Mouse (Mus musculus) thymus, postnatal 14 days (tissue): ENCODE data around the gene Crybb1.

Experiments used
- DNase-seq: peaks from one replicate; pipeline ENCODE4 v3.0.0; 2021

The Crybb1 gene

DNA sequence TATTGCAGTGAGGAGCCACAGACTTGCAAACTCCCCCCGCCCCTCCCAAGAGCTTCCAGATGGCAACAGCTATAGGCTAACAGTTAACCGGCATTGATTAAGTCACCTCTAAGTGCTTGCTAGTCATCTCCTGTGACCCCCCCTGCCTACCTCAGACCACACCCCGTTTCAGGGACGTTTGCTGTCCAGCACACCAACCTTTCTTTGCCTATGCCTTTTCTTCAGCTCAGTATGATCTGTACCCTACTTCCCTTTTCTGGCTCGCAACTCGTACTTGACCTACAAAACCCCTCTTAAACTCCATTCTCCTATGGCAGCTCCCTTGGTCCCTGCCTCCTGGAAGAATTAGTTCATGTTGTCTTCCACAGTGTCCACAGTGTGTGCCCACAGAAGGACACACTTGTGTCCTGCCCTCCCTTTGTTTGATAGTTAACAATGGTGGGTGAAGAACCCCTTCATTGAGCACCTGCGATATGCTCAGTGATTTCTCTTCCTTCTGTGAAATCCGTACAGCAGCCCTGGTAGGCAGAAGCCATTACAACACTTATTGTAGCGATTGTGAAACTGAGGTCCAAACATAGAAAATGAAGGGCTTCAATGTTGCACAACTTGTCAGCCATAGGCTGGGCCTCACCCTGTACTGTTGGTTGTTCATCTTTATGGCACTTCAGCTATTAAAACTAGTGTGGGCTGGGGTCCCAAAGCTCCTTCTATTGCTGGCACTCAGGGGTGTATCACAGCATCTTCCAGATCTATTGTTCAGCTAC is 10.6 kb downstream of the Crybb1 start:
- DNase-seq: no peak

DNA sequence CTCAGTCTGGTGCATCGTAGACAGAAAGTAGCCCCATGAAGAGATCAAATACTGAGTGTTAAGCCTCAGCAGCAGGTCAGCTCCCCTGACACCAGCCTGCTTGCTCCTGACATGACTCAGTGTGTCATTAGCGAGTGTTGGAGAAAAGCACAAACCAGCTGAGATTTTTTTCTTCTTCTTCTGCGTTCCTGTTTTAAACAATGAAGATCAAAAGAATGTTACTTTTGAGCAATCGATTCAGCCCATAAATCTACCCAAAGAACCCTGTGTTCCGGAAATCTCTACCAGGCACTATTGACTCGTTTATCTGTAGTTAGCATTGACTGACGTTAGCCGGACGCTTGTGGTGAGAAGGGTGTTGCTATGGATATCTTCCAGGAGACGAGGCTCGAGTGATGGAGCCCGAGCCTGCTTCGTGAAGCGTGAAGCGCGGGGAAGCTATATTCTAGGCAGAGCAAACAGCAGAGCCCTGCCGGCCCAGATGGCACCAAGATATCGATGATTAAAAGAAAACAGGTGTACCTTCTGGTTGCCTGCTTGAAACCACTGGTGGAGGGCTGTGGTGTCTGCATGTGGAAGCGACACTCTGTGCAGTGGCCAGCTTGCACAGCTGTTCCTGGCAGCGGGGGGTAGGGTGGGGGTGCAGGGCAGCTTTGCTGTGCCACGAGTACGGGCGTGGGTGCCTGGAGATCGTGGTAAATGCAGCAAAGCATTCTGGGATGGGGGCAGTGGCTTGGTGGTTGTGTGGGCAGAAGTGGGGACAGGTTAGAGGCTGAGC is 15.3 kb downstream of the Crybb1 start:
- peak; percentile 69 for DNase-seq

DNA sequence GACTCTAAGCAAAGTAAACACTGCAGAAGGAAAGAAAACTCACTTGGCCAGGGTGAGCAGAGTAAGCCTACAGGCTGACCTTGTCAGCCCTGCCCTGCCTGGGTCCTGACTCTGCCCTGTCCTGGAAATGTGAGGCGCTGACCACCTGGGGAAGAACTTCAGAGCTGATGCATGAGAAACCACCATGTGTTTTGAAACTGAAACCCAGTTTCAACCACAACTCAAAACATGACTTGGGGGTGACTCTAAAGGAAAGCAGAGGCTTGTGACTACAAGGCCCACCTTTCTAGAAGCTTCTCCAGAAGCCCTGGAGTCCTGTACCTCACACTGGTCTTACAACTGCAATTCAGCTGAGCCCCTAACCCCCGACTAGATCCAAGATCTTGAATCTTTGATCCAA is 17.3 kb downstream of the Crybb1 start:
- no peak for DNase-seq

DNA sequence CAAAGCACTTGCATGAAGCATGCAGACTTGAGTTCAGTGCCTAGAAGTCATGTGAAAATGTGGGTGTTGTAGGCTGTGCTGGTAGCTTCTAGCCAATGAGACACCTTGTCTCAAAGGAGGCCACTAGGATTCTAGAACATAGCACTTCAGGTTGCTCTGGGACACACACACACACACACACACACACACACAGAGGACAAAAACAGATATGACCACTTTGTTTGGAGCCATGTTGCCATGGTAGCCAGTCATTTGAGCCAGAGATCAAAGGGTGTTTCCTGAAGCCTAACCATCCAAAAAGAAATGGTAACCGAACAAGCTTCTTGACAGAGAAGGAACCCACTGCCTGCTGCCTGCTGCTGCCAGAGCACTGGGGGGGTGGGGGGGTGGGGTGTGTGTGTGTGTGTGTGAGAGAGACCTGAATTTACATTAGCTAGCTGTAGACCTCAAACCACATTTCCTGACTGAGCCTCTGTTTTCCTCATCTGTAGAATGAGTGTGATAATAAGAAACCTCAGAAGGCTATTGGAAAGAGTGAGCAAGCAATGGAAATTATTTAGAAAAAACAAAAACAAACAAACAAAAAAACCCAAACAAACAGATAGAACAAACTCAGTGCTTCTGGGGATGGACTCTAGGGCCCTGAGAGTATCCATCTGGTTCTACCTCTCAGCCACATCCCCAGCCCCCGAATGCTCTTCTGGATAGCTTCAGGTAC is 18.3 kb downstream of the Crybb1 start:
- DNase-seq: no peak

DNA sequence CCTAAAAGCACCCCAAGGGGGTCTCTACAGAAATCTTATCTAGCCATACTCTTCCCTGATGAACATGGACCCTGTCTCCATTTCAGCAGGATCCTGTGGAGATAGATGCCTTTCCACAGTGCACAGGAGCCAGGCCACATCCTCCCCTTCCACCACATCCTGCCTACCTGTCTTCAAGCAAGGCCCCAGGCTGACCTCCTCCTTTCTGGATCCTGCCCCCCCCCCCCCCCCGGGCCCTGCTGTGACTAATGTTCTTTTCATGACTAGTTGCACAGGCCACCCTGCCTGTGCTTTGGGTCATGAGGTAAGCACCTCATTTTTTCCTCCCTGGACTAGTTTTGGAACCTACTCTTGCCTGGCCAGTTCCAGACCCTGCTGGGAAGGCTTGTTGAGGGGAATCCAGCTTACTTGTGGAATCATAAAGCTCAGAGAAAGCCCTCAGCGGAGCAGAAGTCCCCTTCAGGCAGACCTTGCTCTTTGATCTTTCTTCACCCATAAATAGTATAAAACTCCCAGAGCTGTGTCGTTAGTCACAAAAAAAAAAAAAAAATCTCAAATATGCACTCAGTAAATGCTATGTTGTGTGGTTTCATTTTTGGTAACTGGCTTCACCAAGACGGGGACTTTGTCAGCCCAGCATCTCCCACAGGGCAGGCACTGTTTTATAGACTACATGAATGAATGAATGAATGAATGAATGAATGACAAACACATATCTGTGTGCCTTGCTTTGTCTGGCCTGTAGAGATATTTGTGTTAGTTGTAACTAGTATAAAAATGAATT is 19.6 kb downstream of the Crybb1 start:
- DNase-seq: no peak

DNA sequence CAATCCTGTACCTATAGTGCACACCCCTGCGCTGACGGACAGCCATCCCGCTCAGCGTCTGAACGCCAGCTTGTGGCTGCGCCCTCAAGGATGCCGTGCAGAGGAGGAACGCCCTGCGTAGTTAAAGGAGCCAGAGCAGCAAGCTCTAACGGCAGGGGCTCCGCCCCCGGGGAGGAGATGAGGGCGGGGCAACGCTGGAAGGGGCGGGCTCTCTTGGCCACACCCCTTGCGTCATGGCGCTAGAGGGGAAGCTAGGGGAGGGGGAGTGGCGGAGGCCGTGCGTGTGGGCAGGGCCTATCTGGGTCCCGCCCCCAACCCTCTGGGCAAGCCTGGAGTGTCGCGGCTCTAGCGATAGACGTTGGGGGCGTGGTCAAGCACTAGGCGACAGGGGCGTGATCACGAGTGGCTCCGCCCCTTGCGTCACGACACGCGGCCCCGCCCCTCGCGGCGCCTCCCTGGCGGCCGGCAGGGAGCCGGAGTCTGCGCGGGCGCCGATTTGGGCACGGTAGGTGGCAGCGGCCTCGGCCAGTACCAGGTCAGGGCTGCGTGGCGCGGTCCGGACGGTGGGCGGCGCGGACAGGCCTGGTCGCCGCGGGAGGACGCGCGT is 20.8 kb downstream of the Crybb1 start, which contains the start of gene Tpst2:
Tpst2 (plus strand) TSS at position 425 of the 607 bp plus-strand sequence.
- peak; percentile 100 for DNase-seq

DNA sequence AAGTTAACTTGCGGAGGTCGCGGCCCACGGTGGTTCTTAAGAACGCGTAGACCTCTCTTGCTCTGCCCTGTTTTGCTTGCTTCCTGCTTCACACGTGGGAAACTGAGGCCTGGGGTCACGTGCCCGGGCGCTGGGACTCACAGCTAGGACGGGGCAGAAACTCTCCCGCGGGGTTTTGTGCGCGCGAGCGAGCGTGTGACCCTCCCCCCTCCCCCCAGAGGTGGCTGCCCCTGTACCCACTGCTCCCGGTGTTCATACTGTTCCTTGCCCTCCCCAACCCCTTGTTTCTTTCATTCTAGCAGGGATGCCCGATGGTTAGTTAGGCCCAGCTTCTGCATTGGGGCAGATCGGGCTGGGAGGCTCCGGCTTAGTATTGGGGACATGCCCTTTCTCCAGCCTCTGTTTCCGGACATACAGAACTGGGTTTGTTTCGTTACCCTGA is 21.3 kb downstream of the Crybb1 start:
- no peak for DNase-seq

DNA sequence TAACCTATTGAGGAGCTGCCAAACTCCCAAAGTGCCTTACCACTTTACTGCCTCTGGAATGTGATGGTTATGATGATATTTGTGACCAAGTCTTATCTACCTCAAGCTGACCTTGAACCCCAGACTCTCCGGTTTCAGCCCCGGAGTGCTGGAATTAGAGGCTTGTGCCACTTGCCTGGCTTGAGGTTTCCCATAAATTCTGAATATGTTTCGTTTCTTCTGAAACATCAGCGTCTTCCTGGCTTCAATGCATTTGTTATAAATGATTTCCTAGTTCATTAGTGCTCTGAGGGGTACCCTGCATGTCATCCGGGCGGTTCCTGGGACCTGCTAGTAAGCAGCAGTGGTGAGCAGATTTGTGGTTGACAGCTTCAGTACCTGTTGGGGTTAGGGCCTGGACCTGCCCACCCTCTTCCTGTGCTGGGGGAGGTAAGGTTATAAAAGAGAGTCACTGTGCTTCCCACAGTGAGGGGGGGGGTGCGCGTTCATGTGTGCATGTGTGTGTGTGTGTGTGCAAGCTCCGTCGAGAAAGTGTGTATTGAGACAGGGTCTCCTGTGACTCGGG is 22.4 kb downstream of the Crybb1 start:
- DNase-seq: peak; percentile 23

DNA sequence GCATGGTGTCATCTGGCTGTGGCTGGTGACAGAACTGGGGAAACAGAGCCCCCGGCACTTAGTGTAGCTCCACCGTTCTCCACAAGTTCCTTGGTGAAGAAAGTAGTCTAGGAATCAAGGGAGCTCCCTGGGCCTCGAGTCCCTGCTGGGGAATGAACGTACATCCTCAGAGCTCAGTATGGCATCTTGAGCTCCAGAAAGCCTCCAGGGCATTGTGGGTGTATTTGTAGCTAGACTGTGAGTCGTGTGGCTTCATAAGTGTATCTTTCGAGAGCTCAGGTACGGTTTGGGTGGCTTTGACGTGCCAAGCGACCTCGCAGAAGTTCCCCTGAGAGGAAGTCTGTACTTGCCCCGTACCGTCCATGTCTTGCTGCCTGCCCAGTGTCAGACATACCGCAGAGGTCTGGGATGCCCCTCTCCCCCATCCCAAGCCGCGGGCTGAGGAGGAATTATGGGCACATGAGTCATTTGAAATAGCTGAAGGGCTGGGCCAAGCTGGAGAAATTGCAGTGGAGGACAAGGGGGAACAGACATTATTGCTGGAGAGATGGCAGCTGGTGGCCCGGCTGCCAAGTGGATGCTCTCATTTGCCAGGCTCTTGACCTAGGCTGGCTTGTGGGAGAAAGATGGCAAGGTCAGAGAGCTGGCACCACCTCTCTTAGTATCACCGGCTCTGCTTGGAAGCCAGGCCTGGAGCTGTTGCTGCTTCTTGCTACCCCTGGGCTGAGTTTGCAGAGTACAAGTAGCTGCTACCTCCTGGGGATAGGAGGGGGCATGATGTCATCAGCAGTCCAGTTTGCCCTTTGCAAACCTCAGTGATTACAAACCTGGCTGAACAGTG is 23.8 kb downstream of the Crybb1 start:
- no peak for DNase-seq

DNA sequence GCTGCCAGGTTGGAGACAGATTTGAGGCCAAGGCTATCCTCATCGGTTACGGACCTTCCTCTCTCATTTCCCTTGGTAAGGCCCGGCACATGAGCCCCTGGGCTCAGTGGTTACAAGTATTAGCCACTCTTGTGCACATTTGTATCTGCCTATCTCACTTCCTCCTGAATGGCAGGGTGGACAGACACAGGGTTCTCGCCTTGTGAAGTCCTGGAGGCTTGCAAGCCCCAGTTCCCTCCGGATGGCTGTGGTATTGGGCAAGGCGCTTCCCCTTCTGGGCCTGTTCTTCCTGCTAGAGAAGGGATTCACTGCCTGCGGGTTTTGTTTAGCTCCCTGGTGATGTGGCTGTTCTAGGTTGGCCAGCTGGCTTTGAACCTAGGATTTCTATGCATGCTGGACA is 24.5 kb downstream of the Crybb1 start:
- no peak for DNase-seq

DNA sequence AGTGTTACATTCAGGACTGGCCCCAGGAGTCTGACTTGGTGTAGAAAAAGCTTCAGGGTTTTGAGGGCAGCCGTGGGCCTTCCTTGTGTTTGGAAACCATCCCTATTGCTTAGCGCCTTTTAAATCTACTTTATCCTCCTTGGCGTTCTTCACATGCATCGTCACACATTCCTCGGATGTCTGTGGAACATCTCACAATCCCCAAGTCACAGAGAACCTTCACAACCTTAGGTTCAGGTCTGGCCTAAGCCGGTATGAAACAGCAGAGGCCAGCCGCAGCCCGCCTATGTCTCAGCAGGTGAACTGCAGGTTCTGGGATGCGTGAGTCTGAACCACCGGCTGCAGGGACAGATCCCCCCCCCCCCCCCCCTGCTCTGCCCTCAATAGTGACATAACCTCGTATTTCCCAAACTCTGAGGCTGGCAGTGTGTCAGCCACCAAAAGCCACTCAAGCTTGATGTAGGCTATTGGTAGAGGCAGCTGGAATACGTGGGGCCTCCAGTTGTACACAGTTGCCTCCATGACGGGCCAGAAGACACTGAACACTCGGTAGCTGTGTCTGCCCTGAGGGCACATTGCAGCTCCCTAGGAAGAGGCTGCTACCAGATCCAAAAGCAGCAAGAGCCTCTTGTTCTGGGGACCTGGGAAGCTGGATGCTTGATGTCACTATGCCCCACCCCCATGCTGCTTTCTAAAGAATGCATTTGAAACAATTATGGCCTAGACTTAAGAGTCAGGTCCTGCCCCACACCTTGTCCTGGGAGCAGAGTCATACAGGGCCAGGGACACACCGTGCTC is 25.4 kb downstream of the Crybb1 start:
- DNase-seq: no peak

DNA sequence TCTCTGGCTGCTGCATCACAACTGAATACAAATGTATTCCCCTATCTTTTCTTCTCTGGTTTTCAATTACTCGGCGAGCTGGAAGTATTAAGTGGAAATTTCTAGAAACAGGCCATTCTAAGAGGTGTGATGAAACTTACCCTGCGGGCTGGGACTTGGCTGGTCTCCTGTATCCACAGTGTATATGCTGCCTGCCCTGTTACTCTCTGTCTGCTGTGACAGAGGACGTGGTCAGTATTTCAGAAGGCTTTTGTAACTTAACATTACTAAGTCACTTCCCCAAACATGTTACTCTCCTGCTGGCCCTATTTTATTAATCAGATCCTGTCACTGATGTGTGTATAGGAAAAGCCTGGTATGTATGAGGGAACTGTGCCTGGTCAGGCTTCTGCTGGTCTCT is 26.1 kb downstream of the Crybb1 start:
- no peak for DNase-seq

DNA sequence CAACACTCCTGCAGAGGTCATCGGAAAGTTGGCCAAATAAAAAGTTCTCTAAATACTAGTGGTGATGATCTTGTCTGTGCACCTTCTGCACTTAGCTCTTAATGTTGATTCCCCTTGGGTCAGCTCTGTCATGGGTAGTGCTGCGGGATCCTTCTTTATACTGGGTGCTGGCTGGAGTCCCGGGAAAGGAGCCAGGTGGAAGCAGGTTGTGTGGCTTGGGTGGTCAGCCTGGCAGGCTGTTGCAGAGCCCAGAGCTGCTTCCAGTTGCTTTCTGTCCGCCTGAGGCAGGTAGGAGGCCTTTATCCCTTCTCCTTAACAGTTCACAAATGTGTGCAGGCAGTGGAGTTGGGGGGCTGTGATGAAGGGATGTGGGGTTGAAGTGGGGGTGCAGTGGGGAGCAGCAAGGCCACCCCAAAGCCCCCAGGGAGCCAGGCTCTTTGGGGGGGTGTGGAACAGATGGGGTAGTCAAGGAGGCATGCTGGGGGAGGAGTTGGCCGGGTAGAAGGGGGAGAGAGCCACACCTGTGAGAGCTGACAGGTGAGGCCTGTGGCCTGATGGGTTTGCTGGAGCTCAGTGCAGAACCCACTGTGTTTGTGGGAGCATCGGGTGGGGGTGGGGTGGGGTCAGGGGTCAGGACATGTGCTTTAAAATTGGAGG is 26.6 kb downstream of the Crybb1 start:
- DNase-seq: no peak

DNA sequence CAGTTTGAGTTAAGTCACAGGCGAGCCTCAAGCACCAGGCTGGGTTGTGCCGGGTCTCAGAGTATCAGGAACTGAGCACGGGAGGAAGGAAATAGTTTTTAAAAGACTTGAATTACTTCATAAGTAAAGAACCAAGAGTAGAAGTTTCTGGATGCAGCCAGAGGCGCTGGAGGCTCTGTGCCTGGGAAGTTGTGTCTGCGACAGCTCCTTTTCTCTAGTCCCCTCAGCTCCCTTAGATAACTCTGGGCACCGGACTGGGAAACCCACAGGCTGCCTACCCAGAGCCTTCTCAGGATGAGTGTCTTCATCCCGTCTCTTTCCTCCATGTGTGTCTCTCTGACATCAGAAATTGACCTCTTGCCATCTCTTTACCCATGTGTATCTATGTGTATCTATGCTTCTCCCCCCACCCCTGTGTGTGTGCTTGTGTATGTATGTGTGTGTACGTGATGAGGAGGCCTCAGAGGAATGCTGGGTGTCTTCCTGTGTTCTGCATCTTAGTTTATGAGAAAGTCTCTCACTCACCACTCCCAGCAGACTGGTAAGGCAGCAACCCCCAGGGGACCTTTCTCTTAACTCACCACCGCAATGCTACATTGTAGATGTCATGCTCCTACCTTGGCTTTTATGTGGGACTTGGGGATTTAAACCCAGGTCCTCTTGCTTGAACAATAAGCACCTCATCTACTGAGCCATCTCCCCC is 27.3 kb downstream of the Crybb1 start:
- no peak for DNase-seq

DNA sequence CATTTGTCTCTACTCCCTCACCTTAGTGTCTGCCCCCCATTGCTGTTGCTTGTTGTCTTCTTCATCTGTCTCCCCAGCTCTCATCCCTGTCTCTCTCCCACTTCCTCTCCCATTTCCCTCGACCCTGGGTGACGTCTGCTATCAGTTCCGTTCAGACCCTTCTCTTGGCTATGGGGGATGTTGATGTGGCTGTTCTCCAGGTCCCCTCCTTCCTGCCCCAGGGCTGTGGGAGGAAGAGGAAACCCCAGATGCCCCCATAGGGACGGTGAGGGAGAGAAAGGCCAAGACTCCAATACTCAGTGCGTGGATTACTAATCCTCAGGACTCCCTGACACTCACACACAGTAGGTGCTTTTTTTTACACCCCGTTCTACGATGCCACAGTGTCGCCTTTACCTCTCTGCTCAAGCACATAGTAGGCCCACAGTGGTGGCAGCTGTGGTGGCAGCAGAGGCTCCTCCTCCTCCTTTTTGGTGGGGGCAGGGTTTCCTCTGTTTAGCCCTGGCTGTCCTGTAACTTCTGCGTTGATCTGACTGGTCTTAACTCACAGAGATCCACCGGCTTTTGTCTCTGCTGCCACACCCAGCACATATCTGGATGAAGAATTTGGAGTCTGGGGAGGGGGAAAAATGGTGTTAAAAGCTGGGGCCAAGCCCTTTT is 28.1 kb downstream of the Crybb1 start:
- DNase-seq: no peak

DNA sequence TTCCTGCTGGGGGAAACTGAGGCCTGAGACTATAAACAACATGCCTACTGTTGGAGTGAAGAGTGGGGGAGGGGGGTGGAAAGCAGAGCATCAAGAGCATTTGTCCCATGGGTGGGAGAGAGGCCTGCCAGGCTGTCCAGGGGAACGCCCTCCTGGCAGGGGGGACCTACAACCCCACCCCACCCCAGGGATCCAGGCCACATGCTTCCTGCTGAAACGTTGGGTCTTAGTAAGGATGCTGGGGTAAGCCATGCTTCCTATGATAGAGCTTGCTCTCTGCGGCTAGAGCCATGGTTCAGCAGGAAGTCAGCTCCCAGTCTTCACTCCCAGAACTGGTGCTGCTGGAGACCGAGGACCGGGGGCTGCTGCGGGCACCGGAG is 28.6 kb downstream of the Crybb1 start:
- DNase-seq: no peak

DNA sequence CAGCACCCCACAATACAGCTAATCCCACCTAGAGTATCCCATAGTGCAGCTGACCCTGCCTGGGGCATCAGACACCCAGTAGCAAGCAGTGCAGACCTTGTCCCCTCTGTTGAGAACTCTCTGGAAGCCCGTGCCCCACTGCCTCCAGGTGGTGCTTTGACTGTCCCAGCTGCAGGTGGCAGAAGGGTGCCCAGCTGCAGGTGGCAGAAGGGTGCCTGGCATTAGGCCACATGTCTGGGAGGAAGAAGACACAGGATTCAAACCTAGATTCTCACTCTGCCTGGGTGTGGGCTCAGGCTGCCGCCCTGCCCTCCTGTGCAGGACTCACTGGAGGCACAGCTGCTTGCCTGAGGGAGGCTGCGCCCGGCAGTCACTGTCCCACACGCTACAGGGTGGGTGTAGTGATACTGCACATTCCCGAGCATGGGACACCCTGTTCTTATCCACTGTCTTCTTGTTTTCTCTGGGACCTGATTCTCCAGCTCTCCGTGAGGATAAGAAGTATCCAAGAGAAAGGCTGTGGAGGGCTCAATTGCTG is 30.0 kb downstream of the Crybb1 start:
- DNase-seq: peak; percentile 73

DNA sequence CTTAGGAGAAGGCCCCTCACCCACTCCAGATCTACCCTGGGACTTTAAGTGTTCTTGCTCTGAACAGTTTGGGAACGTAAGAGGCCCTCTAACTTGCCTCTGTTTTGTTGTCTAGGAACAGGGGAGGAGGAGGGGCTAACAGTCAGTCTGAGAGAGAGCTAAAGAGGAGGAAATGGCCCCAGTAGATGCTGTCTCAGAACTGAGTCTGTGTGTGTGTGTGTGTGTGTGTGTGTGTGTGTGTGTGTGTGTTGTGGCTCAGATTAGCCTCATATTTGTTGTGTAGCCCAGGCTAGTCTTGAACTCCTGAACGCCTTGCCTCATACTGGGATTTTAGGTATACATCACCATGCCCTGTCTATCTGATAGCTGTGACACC is 31.0 kb downstream of the Crybb1 start:
- DNase-seq: peak; percentile 45
